Mouse (Mus musculus) embryonic facial prominence, embryonic 10.5 days (tissue): Measurements from ENCODE around the gene Bgn. TPM values are rescaled to one million over a fixed set of nuclear protein-coding genes. Genes with fewer than 3 reads are reported as not detected.

ENCODE experiments used
- DNase-seq: peaks from one replicate; pipeline ENCODE4 v3.0.0-alpha.2; 2017; ENCODE audit warnings: low spot score
- H3K27ac ChIP-seq: fragments of 300-500 bp; sonication (generic); replicated peaks from 2 replicates; pipeline ENCODE4 v1.5.1; 2016; ENCODE audit warnings: mild to moderate bottlenecking
- H3K27me3 ChIP-seq: fragments of 300-500 bp; sonication (generic); replicated peaks from 2 replicates; pipeline ENCODE4 v1.6.1; 2016; ENCODE audit warnings: low read depth, mild to moderate bottlenecking; ENCODE audit not compliant: poor library complexity, severe bottlenecking
- H3K36me3 ChIP-seq: fragments of 300-500 bp; sonication (generic); replicated peaks from 2 replicates; pipeline ENCODE4 v1.6.1; 2016; ENCODE audit warnings: mild to moderate bottlenecking, moderate library complexity
- H3K4me1 ChIP-seq: fragments of 300-500 bp; sonication (generic); 2 replicates; pipeline ENCODE4 v1.6.1; 2016
- H3K4me3 ChIP-seq: fragments of 300-500 bp; sonication (generic); 2 replicates; pipeline ENCODE4 v1.5.1; 2016; ENCODE audit warnings: mild to moderate bottlenecking, moderate library complexity
- H3K9me3 ChIP-seq: fragments of 300-500 bp; sonication (generic); 2 replicates; pipeline ENCODE4 v1.6.1; 2016; ENCODE audit warnings: mild to moderate bottlenecking
- WGBS: fragments of 180-500 bp; shearing (Covaris S2); methylation state at CpG from one replicate; pipeline ENCODE4 v1.1.7; 2016; 5-methylcytosine and 5-hydroxymethylcytosine counted together
- polyA plus RNA-seq: library from polyadenylated mRNA; unstranded; fragments of >200 nt; fragmentation: Nextera tagmentation; extraction: Ambion mirVana; gene quantifications from 2 replicates; pipeline ENCODE4 v1.2.1, GENCODE M21; 2016

The Bgn gene
- polyA plus RNA-seq, 1 experiment from 2014 or later = 19.3 TPM

- 80% methylated on average over 5 of the region's 5 CpGs for WGBS
These were observed 21.8 kb downstream of the Bgn start for GRCm38 (mm10) chrX:73505130-73505735.

GRCm38 (mm10) chrX:73506577-73506976 is 23.2 kb downstream of the Bgn start:
- Histone ChIP-seq H3K4me3 (no peak overlapping the region), H3K27ac (no peak overlapping the region), H3K9me3 (no peaks in the 10 kb centered on the region), H3K27me3 (peaks cover 67% of the 10 kb centered on the region), H3K36me3 (no peaks in the 10 kb centered on the region), H3K4me1 (peaks cover 7% of the 10 kb centered on the region)
- 83% methylated on average over 4 of the region's 4 CpGs for WGBS
- DNase-seq = no peak

More at GRCm38 (mm10) chrX:73505130-73505735, 21.8 kb downstream of the Bgn start:
- Histone ChIP-seq H3K9me3 (no peaks in the 10 kb centered on the region), H3K4me3 (no peak overlapping the region), H3K4me1 (peaks cover 7% of the 10 kb centered on the region), H3K27ac (no peak overlapping the region), H3K36me3 (no peaks in the 10 kb centered on the region), H3K27me3 (peaks cover 71% of the 10 kb centered on the region)
- no peak for DNase-seq

GRCm38 (mm10) chrX:73509209-73509608 is 25.8 kb downstream of the Bgn start:
- no peaks in the 10 kb centered on the region for H3K9me3 ChIP-seq
- H3K27me3 ChIP-seq = peaks cover 65% of the 10 kb centered on the region
- no peaks in the 10 kb centered on the region for H3K36me3 ChIP-seq
- H3K27ac ChIP-seq = no peak overlapping the region
- no peak for DNase-seq
- peaks cover 13% of the 10 kb centered on the region for H3K4me1 ChIP-seq
- 78% methylated on average over 3 of the region's 3 CpGs for WGBS
- no peak overlapping the region for H3K4me3 ChIP-seq

GRCm38 (mm10) chrX:73512904-73513303 is 29.5 kb downstream of the Bgn start:
- peaks cover 13% of the 10 kb centered on the region for H3K4me1 ChIP-seq
- 35% methylated on average over 3 of the region's 3 CpGs for WGBS
- H3K27me3 ChIP-seq = peaks cover 54% of the 10 kb centered on the region
- no peak overlapping the region for H3K4me3 ChIP-seq
- H3K9me3 ChIP-seq = no peaks in the 10 kb centered on the region
- H3K27ac ChIP-seq = peak overlapping the region; percentile 65; the same call in 1 of the 2 replicates
- no peaks in the 10 kb centered on the region for H3K36me3 ChIP-seq
- peak; percentile 46 for DNase-seq

- no peak overlapping the region for H3K4me3 ChIP-seq
- no peaks in the 10 kb centered on the region for H3K9me3 ChIP-seq
- H3K27me3 ChIP-seq = peaks cover 70% of the 10 kb centered on the region
- H3K36me3 ChIP-seq = no peaks in the 10 kb centered on the region
- H3K4me1 ChIP-seq = peaks cover 13% of the 10 kb centered on the region
- DNase-seq = no peak
- no peak overlapping the region for H3K27ac ChIP-seq
- WGBS = 70% methylated on average over 4 of the region's 4 CpGs
These were observed 33.2 kb downstream of the Bgn start for GRCm38 (mm10) chrX:73516556-73516955.

GRCm38 (mm10) chrX:73517060-73517600 is 33.7 kb downstream of the Bgn start:
- H3K4me3 ChIP-seq = no peak overlapping the region
- H3K36me3 ChIP-seq = no peaks in the 10 kb centered on the region
- H3K9me3 ChIP-seq = no peaks in the 10 kb centered on the region
- no peak for DNase-seq
- peaks cover 70% of the 10 kb centered on the region for H3K27me3 ChIP-seq
- H3K27ac ChIP-seq = no peak overlapping the region
- H3K4me1 ChIP-seq = peaks cover 13% of the 10 kb centered on the region

- no peak overlapping the region for H3K27ac ChIP-seq
- WGBS = 76% methylated on average over 3 of the region's 3 CpGs
- no peaks in the 10 kb centered on the region for H3K9me3 ChIP-seq
- no peaks in the 10 kb centered on the region for H3K36me3 ChIP-seq
- no peak overlapping the region for H3K4me3 ChIP-seq
- peaks cover 86% of the 10 kb centered on the region for H3K27me3 ChIP-seq
- no peak for DNase-seq
- H3K4me1 ChIP-seq = no peaks in the 10 kb centered on the region
These were observed 37.3 kb downstream of the Bgn start for GRCm38 (mm10) chrX:73520692-73521091.

GRCm38 (mm10) chrX:73524318-73525222 is 41.2 kb downstream of the Bgn start:
- H3K9me3 ChIP-seq = no peaks in the 10 kb centered on the region
- no peak overlapping the region for H3K27ac ChIP-seq
- no peak overlapping the region for H3K4me3 ChIP-seq
- 78% methylated on average over 9 of the region's 9 CpGs for WGBS
- DNase-seq = peak; percentile 20
- H3K27me3 ChIP-seq = peaks cover 88% of the 10 kb centered on the region
- H3K4me1 ChIP-seq = no peaks in the 10 kb centered on the region
- H3K36me3 ChIP-seq = no peaks in the 10 kb centered on the region

- Histone ChIP-seq H3K4me1 (no peaks in the 10 kb centered on the region), H3K27me3 (peaks cover 88% of the 10 kb centered on the region), H3K36me3 (no peaks in the 10 kb centered on the region), H3K4me3 (no peak overlapping the region), H3K9me3 (no peaks in the 10 kb centered on the region), H3K27ac (no peak overlapping the region)
- 80% methylated on average over 9 of the region's 9 CpGs for WGBS
- DNase-seq = no peak
These were observed 42.1 kb downstream of the Bgn start for GRCm38 (mm10) chrX:73525223-73526140.

GRCm38 (mm10) chrX:73526410-73526887 is 43.0 kb downstream of the Bgn start:
- Histone ChIP-seq H3K36me3 (no peaks in the 10 kb centered on the region), H3K4me3 (no peak overlapping the region), H3K9me3 (no peaks in the 10 kb centered on the region), H3K27me3 (peaks cover 87% of the 10 kb centered on the region), H3K4me1 (no peaks in the 10 kb centered on the region), H3K27ac (no peak overlapping the region)
- DNase-seq = no peak
- 62% methylated on average over 3 of the region's 3 CpGs for WGBS

GRCm38 (mm10) chrX:73537875-73538274 is 54.5 kb downstream of the Bgn start:
- no peaks in the 10 kb centered on the region for H3K36me3 ChIP-seq
- WGBS = 86% methylated on average over 7 of the region's 7 CpGs
- H3K27me3 ChIP-seq = peaks cover 59% of the 10 kb centered on the region
- H3K9me3 ChIP-seq = no peaks in the 10 kb centered on the region
- H3K4me1 ChIP-seq = no peaks in the 10 kb centered on the region
- no peak overlapping the region for H3K27ac ChIP-seq
- no peak overlapping the region for H3K4me3 ChIP-seq
- no peak for DNase-seq

- Histone ChIP-seq H3K36me3 (no peaks in the 10 kb centered on the region), H3K4me3 (no peak overlapping the region), H3K27me3 (peaks cover 35% of the 10 kb centered on the region), H3K27ac (no peak overlapping the region), H3K4me1 (no peaks in the 10 kb centered on the region), H3K9me3 (no peaks in the 10 kb centered on the region)
- DNase-seq = peak; percentile 8
- WGBS = 45% methylated on average over 3 of the region's 3 CpGs
These were observed 59.9 kb downstream of the Bgn start for GRCm38 (mm10) chrX:73543340-73543739.
